Mouse (Mus musculus) lung, postnatal 14 days (tissue): ENCODE results near the gene Abtb2.

Experiments
- DNase-seq: peaks from one replicate; pipeline ENCODE4 v3.0.0; 2021

Abtb2 gene

GRCm38 (mm10) chr2:103747891-103748290 lies 181.8 kb downstream of the Abtb2 start:
- no peak for DNase-seq

DNA sequence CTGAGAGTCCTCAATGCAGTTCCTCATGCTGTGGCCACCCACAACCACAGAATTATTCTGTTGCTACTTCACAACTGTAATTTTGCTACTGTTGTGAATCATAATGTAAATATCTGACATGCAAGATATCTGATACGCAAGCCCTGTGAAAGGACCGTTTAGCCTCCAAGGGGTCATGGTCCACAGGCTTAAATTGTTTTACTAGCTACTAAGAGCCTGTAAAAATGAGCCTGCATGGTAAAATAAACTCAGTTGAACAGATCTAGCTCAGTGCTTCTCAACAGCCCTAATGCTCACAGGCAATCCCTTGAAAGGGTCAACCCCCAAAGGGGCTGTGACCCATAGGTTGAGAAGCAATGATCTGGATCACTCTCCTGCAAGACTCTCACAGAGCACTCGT lies 183.0 kb downstream of the Abtb2 start:
- no peak for DNase-seq

DNA sequence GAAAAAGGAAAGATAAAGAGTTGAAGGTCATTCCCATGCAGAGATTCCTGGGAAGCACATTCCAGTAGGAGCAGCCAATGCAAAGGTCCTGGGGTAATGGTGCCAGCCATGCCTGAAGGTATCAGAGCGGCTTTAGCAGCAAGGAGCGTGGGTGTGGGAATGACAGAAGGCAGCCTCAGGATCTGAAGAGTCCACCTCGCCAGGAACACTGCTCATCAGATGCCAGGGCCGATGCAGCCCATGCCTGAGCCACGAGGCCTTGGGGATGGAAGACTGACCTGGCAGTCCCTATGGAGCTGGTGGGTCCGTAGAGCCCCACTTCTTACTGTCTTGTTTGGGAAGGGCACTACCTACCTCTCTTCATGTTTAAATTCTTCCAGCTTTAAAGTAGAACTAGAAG lies 185.7 kb downstream of the Abtb2 start:
- DNase-seq: no peak

DNA sequence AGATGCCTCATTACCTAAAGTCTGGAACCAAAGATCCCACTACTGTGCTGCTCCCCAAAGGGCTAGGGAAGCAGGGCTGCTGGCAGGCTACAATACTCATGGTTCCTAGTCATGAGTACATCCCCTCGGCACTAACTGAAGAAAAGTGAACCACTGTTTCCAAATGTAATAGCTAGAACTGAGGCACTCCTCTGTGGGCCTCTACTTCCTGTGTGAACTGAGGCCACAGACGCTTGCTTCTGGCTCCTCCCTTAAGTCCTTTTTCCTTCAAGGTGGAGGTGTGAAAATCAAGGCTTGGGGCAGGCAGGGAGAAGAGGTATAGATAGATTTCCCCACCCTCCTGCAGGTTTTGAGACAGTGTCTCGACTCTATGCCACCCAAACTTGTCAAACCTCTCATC lies 188.5 kb downstream of the Abtb2 start:
- DNase-seq: no peak

GRCm38 (mm10) chr2:103755458-103756085 lies 189.5 kb downstream of the Abtb2 start:
- DNase-seq: no peak

DNA sequence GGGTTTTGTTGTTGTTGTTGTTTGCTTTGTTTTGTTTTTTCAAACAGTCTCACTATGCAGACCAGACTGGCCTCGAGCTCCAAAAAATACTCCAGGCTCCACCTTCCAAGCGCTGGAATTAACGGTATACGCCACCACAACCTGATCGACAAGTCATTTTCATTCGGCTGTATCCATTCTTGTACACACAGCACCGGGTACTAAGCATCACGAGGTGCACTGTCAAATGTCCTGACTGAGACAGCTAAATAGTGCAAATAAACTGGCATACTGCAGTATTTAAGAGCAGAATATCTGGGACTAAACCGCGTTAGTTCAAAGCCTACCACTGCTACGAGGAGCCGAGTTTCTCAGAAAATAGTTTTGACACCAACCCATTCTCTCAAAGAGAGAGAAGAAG lies 194.3 kb downstream of the Abtb2 start:
- no peak for DNase-seq

DNA sequence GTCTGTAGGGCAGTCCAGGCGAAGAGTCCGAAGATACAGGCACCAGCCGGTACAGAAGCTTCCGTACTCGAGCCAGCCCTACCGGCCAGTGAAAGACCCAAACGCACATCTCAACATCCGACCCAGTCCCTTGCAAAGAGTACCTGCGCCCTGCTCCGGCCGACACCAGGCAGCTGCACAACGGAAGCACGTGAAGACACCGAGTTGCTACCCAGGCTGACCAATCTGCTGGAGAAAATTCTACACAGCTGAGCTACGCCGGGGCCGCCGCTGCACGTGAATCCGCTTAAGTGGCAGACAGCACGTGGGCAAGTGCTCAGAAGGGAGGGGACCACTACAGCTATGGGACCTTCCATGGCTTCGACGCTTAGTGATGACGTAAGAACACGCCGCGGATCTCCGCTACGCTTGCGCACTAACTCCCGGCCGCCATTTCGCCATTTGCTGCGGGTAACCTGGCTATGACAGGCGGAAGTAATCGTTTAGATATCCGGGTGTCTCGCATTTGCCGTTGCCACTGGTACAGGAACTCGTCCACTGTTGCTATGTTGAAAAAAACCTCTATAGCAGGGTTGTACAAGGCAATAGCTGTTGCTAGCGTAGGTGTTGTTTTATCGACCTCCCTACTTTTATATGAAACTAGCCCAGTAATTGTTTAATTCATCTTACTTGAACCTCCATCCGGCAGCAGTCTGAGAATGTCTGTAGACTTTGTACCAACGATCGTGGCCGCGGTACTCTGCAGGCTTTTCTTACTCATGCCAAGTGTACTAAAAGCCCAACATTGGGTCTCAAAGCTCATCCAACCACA lies 195.0 kb downstream of the Abtb2 start, which contains the start of gene Nat10:
Gene Nat10 (minus strand): TSS at position 365 of the 811 bp plus-strand sequence.
- DNase-seq: peak; percentile 99

DNA sequence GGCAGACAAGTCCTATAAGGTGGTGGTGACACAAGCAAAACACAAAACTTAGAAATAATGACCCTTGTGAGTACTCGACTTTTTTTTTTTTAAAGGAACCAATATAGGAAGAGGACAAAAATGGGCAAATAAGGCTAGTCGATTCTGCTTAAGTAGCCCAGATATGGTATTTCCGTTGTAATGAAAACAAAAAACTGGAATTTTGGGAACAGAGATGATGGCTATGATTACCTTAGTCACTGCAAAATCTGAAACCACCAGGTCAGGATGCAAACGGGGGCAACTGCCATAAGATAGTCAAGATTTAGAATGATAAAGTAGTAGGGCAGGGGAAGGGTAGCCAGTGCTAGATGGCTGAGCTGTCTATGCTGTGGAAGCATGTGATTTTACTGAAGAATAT lies 195.9 kb downstream of the Abtb2 start:
- no peak for DNase-seq

DNA sequence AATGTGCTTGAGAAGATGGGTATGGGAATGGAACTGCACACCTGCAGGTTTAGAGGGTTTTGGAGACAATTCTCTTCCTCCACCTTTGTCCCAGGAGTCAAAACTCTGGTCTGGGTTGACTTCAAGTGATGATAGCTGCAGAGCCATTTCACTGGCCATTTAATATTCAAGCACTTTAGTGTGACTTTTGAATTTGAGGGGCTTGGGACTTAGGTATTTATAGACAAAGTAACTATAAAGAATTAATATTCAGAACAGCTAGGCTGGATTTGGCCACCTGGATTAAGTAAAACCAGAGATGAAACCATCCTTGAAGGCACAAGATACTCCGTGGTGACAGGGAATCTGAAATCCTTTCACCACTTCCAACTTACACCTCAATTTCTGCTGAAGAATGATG lies 196.4 kb downstream of the Abtb2 start:
- no peak for DNase-seq
